Mouse (Mus musculus) heart, embryonic 16.5 days (tissue): ENCODE data around the gene Prcp. TPM values are rescaled to one million over a fixed set of nuclear protein-coding genes. Genes with fewer than 3 reads are reported as not detected.
"Not testable (repeated sequence)": the region's sequence is repeated elsewhere in the genome, so short reads cannot be mapped to it uniquely, and the experiment has no call there.

Source experiments
- ATAC-seq: fragments of 200-750 bp; cut with Nextera tagmentation; replicated peaks from 2 replicates; pipeline ENCODE4 v1.8.0; 2017; ENCODE audit warnings: moderate number of reproducible peaks; ENCODE audit not compliant: insufficient read depth, low FRiP score; ENCODE audit errors: extremely low read depth
- H3K27ac ChIP-seq: fragments of 300-500 bp; sonication (generic); 2 replicates; pipeline ENCODE4 v1.5.1; 2014; ENCODE audit warnings: mild to moderate bottlenecking, low read length, control low read depth, moderate library complexity
- H3K27me3 ChIP-seq: fragments of 300-500 bp; sonication (generic); 2 replicates; pipeline ENCODE4 v1.6.1; 2014; ENCODE audit warnings: low read length, mixed read lengths; ENCODE audit not compliant: control insufficient read depth, insufficient read depth
- H3K36me3 ChIP-seq: fragments of 300-500 bp; sonication (generic); 2 replicates; pipeline ENCODE4 v1.6.1; 2014; ENCODE audit not compliant: control insufficient read depth, insufficient read depth
- H3K4me1 ChIP-seq: fragments of 300-500 bp; sonication (generic); 2 replicates; pipeline ENCODE4 v1.6.1; 2014; ENCODE audit warnings: low read length, mixed read lengths; ENCODE audit not compliant: control insufficient read depth, insufficient read depth
- H3K4me2 ChIP-seq: fragments of 300-500 bp; sonication (generic); 2 replicates; pipeline ENCODE4 v1.6.1; 2014; ENCODE audit warnings: low read depth, mild to moderate bottlenecking, control low read depth, low read length
- H3K4me3 ChIP-seq: fragments of 300-500 bp; sonication (generic); 2 replicates; pipeline ENCODE4 v1.5.1; 2014; ENCODE audit warnings: mild to moderate bottlenecking, control low read depth, low read length
- H3K9ac ChIP-seq: fragments of 300-500 bp; sonication (generic); 2 replicates; pipeline ENCODE4 v1.6.1; 2014; ENCODE audit warnings: low read length, control low read depth
- H3K9me3 ChIP-seq: fragments of 300-500 bp; sonication (generic); replicated peaks from 2 replicates; pipeline ENCODE4 v1.6.1; 2016; ENCODE audit warnings: low read length; ENCODE audit not compliant: control insufficient read depth
- WGBS: fragments of 180-500 bp; shearing (Covaris S2); extraction: QIAGEN DNeasy Blood & Tissue Kit; methylation state at CpG from one replicate; pipeline ENCODE4 v1.1.7; 2014; 5-methylcytosine and 5-hydroxymethylcytosine counted together
- polyA plus RNA-seq: library from polyadenylated mRNA; unstranded; fragments of >200 nt; fragmentation: Nextera tagmentation; extraction: Ambion mirVana; gene quantifications from 2 replicates; pipeline ENCODE4 v1.2.1, GENCODE M21; 2015

Prcp gene
- polyA plus RNA-seq, 1 experiment from 2014 or later: 19.2 TPM

DNA sequence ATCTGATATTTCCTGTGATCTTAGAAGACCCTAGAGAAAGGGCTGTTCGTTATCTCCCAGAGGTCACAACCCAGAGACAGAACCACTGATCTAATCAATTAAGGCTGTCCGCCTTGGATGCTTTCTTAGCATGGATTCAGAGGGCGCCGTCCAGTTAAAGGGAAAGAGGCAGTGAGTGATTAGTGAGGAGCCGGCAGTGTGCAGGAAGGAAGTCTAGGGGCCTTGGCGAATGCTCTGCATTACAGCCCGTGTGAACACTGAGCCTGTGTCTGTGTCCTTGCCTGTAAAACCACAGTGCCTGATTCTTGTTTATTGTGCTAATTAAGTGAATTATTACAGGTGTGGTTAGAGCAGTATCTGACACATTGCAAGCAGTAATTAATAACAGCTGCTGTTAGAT, 30.0 kb downstream of the Prcp start:
- not testable (repeated sequence) for H3K4me3 ChIP-seq, H3K9me3 ChIP-seq, H3K27ac ChIP-seq, H3K4me2 ChIP-seq, H3K9ac ChIP-seq, H3K4me1 ChIP-seq, H3K36me3 ChIP-seq, H3K27me3 ChIP-seq, ATAC-seq
- 31% methylated on average over 6 of the region's 7 CpGs for WGBS

DNA sequence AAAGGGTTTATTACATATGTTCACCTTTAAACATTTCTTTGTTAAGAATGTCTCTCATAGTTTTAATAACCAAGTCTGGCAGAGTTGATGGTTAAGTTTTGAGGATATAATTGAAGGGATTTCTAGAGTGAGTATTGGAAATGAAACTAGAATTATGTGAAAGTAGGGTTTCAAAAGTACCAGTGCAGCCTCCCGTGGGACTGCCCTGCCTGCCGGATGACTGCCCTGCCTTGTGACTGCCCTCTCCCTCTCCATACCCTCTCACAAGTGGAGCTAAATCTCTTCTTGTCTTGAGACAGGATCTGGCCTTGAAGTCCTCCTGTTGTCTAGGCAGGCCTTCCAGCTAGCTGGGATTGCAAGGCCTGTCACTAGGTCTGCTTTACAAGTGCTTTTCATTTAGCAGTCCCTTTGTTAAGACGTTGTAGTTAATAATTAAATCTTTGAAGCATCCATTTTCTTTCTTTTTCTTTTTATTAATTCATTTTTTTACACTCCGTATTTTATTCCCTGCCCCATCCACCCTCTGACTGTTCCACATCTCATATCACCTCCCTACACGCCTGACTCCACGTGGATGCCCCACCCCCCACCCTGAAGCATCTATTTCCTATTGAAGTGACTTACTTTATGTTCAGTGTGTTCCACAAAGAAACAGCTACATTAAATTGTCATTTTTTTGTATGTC, 46.0 kb downstream of the Prcp start:
- Histone ChIP-seq H3K4me2 (no peak overlapping the region), H3K9me3 (no peaks in the 10 kb centered on the region), H3K27me3 (no peaks in the 10 kb centered on the region), H3K27ac (no peak overlapping the region), H3K4me1 (no peaks in the 10 kb centered on the region), H3K4me3 (no peak overlapping the region), H3K9ac (no peak overlapping the region), H3K36me3 (no peaks in the 10 kb centered on the region)
- no peak for ATAC-seq
- WGBS: 76% methylated on average over 6 of the region's 6 CpGs

DNA sequence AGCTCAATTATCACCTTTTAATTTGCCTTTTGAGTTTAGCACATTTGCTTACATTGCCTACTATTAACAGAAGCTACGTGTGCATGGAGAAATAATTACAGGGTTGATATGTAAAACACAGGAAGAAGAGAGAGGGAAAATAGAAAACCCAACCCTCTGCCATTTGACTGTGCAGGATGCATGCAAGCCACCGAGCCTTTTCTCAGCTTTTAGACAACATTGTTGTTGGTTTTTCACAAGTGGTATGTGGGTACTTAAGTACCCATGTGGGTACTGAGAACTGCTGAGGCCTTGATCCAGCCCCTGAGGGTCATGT, 46.5 kb downstream of the Prcp start:
- Histone ChIP-seq H3K27me3 (no peaks in the 10 kb centered on the region), H3K36me3 (no peaks in the 10 kb centered on the region), H3K9ac (no peak overlapping the region), H3K4me2 (no peak overlapping the region), H3K9me3 (no peaks in the 10 kb centered on the region), H3K27ac (no peak overlapping the region), H3K4me1 (no peaks in the 10 kb centered on the region), H3K4me3 (no peak overlapping the region)
- WGBS: 68% methylated on average over 2 of the region's 2 CpGs
- ATAC-seq: no peak

DNA sequence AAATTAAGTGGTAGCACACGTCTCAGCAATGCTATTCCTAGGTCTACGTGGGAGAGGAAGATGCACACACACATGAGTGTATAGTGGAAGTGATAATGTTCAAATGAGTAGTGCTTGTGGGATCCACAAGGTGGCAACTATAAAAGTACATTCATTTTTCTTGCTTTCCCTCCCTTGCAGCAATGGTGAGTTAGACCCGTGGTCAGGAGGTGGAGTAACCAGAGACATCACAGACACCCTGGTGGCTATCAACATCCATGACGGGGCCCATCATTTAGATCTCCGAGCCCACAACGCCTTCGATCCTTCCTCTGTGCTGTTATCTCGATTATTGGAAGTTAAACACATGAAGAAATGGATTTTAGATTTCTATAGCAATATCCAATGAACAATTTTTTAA, 58.5 kb downstream of the Prcp start:
- Histone ChIP-seq H3K4me2 (no peak overlapping the region), H3K36me3 (no peaks in the 10 kb centered on the region), H3K9me3 (no peaks in the 10 kb centered on the region), H3K4me1 (no peaks in the 10 kb centered on the region), H3K27ac (no peak overlapping the region), H3K4me3 (no peak overlapping the region), H3K27me3 (no peaks in the 10 kb centered on the region), H3K9ac (no peak overlapping the region)
- no peak for ATAC-seq
- WGBS: 79% methylated on average over 8 of the region's 8 CpGs

DNA sequence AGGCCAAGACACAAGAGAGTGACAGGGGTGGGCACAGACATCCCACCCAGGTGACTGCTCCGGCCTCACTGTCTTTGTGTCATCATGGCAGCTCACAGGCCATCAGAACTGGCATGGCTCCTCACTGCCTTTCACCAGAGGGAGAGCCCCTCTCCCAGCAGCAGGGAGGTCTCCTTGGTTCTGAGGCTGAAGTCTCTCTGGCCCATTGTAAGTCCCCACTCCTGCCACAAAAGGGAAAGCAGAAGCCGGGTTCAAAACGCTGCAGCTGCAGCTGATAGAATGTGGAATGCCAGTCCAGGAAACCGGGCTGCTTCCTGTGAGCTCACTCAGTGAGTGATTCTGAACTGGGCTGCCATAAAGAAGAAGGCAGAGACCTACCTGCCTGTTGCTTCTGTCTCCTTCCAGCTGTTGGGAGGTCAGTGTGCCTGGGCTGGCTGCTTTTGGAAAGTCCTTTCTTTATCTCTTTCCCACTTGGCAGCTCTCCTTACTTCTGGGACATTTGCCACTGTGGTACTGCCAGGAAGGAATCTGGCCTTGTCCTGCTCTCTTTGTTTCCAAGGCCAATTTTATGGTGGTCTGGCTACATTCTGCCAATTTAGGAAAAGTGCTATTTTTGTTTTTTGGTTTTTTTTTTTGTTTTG, 59.2 kb downstream of the Prcp start:
- H3K4me2 ChIP-seq, H3K4me1 ChIP-seq, H3K27me3 ChIP-seq, H3K9me3 ChIP-seq, H3K9ac ChIP-seq, H3K4me3 ChIP-seq, H3K36me3 ChIP-seq: not testable (repeated sequence)
- 0 out of 2 replicates have a peak, but pooled peaks have one; percentile 14 for ATAC-seq
- 41% methylated on average over 4 of the region's 4 CpGs for WGBS
- H3K27ac ChIP-seq: peak overlapping the region; percentile 39

DNA sequence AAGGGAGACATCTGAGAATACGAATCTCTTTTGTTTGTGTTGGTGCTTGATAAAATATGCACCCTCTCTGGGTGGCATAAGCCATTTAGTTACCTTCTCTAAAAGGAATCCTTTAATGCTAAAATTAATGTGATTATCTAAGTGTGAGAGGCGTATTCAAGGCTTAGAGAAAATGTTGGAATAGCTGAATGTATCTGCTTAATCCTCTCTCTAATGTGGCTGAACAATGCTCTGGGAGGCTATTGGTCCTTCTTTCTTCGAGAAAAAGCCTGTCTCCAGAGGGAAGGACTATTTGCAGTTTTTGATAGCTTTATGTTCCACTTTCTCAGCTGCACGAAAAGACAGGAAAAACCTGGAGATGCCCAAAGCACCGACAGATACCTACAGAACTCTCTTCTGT, 62.5 kb downstream of the Prcp start:
- Histone ChIP-seq H3K4me3 (no peak overlapping the region), H3K27ac (no peak overlapping the region), H3K9me3 (no peaks in the 10 kb centered on the region), H3K9ac (no peak overlapping the region), H3K27me3 (no peaks in the 10 kb centered on the region), H3K36me3 (no peaks in the 10 kb centered on the region), H3K4me1 (no peaks in the 10 kb centered on the region), H3K4me2 (no peak overlapping the region)
- 64% methylated on average over 5 of the region's 5 CpGs for WGBS
- ATAC-seq: no peak

DNA sequence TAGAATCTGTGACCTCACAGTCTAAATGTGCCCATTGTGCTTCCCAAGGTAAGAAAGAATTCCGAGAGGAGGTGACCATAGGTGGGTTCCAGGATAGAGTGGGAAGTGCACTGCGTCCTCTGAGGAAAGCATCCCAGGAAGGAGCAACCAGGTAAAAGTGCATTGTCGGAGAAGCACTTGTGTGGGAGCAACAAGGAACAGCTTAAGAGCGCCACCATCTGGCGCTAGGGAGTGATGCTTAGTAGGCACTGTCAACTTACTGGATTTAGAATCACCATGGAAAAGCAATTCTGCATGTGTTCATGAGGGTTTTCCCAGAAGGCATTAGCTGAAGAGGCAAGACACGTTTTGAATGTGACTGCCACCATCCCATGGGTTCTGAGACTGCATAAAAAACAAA, 63.7 kb downstream of the Prcp start:
- no peak for ATAC-seq
- WGBS: 28% methylated on average over 6 of the region's 6 CpGs

DNA sequence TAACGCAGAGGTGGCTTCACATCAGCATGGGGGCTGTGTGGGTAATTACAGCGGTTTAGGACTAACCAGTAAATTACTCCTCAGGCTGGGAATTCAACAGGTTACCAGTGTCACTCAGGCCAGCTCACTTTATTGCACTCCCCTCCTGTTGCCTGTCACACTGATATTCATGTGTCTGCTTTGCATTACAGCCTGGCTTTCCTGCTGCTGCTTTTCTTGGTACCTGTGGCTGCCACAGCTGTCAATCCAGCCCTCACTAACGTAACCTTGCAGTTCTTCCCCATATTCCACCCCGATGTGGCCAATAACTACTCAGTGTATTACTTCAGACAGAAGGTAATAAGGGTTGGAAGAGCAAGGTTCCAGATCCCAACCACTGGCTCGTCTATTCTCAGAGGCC, 65.5 kb downstream of the Prcp start:
- Histone ChIP-seq H3K4me1 (no peaks in the 10 kb centered on the region), H3K9ac (no peak overlapping the region), H3K27ac (no peak overlapping the region), H3K27me3 (no peaks in the 10 kb centered on the region), H3K4me2 (no peak overlapping the region), H3K9me3 (no peaks in the 10 kb centered on the region), H3K4me3 (no peak overlapping the region), H3K36me3 (no peaks in the 10 kb centered on the region)
- ATAC-seq: no peak
- 64% methylated on average over 5 of the region's 5 CpGs for WGBS

More for the DNA sequence above, 63.7 kb downstream of the Prcp start:
- Histone ChIP-seq H3K4me2 (no peak overlapping the region), H3K4me1 (no peaks in the 10 kb centered on the region), H3K9ac (no peak overlapping the region), H3K27ac (no peak overlapping the region), H3K4me3 (no peak overlapping the region), H3K9me3 (no peaks in the 10 kb centered on the region), H3K27me3 (no peaks in the 10 kb centered on the region), H3K36me3 (no peaks in the 10 kb centered on the region)

DNA sequence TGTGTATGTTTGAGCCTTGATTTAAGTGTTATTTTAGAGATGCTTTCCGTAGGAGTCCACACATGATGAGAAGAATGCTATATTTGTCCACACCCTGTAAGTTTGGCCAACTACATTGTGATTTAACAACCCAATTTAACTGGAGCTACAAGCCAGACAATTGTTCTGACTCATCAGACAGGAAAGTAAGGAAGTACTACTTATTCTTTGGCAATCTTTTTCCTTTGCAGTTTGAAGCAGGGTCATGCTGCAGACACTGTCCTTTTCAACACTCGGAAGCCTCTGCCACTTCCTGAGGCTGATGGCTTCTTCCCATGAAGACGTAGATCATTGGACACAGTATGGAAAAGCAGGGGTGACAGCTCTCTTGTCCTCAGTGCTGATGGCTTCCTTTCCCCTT, 76.5 kb downstream of the Prcp start:
- Histone ChIP-seq H3K9me3 (no peaks in the 10 kb centered on the region), H3K9ac (no peak overlapping the region), H3K36me3 (no peaks in the 10 kb centered on the region), H3K27ac (no peak overlapping the region; the same call in 1 of the 2 replicates), H3K4me3 (no peak overlapping the region), H3K27me3 (no peaks in the 10 kb centered on the region), H3K4me2 (no peak overlapping the region), H3K4me1 (no peaks in the 10 kb centered on the region)
- 69% methylated on average over 3 of the region's 3 CpGs for WGBS
- ATAC-seq: peak; percentile 81
